Mouse (Mus musculus): ENCODE data around the gene Hes2.

Gene Hes2

DNA sequence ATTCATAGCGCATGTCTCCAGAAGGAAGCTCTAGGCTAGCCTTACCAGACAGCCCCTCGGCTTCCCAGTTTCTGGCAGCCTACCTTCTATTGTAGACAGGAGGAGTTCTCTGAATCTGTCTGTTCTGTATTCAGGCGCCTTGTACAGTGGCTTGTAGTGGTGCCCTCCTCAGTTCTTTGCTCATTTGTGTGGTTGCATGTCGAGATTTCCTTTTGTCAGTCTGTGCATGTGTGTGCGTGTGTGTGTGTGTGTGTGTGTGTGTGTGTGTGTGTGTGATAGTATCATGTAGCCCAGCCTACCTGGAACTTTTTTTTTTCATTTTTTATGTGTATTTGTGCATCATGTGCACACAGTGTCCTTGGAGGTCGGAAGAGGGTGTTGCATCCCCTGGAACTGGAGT, 30.4 kb downstream of the Hes2 start:
- DNase-seq, result no peak

DNA sequence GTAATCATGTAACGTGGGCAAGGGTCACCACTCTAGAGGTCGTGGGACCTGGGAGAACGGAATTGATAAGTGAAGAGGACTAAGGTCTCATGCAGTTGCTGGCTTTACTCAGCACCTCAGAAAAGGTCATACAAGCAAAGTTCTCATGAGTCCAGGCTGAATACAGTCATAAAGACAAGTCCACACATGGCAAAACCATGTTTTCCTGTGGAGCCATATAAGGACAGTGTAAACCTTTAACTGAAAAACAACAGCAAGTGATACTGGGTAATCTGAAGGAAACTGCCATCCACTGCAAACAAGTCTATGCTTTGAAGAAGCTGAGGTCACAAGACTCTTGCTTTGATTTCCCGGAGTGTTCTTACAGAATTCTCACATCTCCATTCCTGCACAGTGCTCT, 31.0 kb downstream of the Hes2 start:
- no peak for DNase-seq

DNA sequence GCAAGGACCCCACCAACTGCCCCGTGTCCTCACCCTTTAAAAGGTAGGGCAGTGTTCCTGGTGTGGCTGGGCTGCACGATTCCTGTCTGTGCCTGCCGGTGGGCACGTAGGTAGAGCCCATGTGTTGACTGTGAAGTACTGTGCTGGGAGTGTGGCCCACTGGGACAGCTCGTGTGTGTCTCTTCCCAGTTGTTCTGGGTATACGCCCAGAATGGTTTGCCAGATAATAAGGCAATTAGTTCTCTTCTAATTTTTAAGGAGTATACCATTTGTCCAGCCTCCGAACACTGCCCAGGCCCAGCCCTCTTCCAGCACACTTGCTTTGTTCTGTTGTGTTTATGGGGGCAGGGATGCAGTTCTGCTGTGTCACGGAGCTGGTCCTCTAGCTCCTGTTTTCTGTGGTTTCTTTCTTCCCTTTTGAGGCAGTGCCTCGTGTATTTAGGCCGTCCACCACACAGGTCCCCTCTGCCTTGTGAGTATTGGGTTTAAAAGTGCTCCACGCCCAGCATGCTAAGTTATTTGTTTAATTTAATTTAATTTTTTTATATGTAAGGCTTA, 31.5 kb downstream of the Hes2 start:
- peak; percentile 29 for DNase-seq

DNA sequence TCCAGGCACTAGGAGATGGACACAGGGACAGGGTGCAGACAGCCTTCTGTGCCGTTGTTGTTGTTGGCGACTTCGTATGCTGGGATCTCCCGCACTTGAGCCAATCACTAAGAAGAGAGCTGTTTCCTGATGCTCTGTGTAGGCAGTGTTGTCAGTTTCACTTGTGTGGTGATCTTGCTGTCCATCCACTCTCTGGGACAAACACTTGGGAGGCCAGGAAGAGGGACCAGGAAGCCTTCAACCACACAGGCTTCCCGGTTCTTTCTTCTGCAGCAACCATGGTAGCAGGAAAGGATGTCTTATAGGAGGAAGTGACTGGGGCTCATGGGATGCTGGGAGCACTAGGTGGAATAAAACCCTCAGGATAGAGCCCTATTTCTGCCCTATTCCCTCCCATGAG, 32.0 kb downstream of the Hes2 start:
- no peak for DNase-seq

DNA sequence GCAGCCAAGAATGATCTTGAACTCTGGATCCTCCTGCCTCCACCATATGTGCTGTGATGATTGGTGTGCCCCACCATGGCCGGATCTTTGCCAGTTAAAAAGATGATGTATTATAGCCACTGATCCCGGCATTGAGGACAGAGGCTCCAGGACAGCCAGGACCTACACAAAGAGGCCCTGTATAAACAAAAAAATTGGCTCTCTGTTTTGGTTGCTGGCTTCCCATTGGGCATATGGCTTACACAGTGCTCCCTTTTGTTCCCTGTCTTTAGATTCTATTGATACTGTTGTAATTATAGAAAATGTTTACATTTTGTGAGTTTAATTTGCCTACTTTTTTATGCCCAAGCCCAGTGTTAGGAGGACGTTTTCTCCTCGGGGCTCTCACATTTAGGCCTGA, 33.9 kb downstream of the Hes2 start:
- no peak for DNase-seq

DNA sequence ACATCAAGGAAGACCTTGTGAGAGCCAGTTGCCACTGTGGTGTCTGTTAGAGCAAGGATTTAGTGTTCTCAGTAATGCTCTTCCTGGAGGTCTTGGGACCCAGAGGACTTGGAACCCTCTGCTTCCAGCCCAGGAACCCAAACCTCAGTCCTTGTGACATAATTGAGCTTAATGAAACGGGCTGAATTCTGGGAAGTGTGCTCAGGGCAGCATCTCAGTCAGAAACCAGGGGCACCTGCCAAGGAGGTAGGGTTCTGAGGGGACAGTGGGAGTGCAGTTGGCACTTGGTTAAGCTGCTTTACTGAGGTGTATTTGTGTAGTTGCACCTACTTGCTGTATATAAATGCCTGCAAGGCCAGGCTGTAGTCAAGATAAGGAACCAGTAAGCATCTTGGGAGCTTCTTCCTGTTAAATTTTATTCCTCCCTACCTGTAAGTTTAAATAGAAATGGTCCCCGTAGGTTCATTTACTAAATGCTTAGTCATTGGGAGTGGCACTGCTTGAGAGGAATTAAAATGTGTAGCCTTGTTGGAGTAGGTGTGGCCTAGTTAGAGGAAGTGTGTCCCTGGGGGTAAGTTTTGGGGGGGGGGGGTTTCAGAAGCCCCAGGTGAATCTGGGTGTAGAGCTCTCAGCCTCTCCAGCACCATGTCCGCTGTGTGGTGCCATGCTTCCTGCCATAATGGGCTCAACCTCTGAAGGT, 36.0 kb downstream of the Hes2 start:
- no peak for DNase-seq

DNA sequence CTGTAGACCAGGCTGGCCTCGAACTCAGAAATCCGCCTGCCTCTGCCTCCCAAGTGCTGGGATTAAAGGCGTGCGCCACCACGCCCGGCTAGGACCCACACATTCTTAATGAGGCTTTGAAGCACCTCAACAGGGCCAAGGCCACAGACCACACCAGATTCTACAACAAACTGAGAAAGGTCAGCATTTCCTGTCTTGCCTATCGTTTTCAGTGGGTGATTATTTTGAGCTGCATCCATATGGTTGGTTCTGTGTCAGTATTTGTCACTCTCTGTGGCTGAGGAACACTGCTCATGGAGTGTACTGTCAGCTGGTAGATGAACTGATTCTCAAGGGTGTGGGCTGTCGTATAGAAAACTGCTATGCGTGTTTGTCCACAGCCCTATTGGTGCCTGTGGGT, 37.6 kb downstream of the Hes2 start:
- DNase-seq, result no peak

DNA sequence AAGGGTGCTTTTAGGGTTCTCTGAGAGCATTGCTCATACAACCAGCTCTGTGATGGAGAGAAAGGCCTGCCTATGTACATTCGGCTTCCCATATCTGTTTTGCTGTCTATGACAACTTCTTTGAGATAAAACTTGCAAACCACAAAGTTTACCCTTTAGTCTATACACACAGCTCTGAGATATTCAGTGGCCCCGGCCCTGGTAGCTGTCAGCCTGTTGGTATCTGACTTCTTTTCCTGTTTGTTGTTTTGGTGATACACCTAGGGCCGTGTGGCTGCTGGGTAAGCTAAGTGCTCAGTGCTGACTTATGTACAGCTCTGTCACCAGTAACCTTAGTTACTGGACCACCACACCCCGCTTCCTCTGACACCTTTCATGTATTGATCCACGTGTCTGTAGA, 38.9 kb downstream of the Hes2 start:
- no peak for DNase-seq

DNA sequence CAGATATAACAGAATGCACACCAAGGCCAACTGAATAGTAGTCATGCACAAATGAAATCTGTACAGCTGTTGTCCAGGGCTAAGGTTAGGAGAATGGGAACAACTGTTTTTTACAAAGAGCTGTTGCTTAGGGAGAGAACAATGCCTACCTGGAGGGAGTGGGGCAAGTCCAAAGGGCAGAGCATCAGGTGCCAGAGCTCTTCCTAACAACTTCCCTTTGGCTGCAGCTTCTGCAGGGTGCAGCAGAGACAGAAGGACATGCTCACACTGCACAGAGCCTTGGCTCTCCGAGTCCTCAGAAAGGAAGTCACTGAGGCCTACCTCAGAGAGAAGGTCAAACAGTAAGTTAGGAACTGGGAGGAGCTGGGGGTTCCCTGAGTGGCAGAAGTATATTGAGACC, 41.0 kb downstream of the Hes2 start:
- DNase-seq, result no peak

DNA sequence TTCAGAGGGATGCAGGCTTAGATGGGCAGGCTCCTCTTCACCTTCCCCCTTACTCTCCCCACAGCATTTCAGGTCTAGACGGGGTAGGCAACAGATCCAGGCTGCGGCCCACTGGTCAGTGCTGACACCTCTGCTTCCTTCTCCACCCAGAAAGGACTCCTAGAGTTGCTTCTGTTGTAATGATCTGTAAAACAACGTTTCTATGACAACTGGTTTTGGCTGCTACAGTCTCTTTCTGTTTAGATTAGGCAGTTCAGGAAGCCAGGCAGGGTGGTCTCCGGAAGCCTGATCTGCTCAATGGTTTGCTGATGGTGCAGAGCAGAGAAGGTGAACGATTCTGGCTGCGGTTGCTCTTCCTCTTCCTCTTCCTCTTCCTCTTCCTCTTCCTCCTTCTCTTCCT, 42.8 kb downstream of the Hes2 start:
- no peak for DNase-seq

DNA sequence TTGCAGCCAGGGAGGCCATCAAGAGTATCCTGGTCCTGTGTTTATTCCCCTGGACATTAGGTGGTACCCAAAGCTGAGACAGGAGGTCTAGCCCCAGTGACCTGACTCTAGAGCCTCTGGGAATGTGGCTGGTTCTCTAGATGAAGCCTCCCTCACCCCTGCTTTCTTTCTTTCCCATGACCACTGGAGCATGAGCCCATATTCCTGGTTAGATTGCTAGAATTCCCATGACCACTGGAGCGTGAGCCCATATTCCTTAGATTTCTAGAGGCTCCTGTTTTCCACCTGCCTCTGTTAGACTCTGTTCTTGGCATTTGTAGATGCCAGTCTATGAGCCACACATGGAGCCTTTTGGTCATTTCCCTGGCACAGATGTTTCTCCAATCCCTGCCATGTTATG, 43.8 kb downstream of the Hes2 start:
- DNase-seq, result no peak

DNA sequence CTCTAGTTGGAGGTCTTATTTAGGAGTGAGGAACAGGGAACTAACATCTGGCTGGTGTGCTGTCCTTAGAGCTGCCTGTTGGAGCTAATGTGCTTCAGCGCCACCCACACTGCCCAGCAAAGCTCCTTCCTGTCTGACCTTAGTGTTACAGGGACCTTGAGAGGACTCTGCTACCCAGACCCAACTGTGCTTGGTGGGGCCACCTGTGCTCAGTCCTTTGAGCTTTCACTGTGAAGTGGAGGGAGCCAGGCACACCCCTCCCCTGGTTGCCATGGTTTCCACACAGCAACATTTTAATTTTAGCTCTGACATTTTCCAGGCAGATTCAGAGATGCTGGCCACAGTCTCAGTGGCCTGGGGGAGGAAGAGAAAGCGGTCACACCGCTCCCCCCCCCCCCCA, 44.2 kb downstream of the Hes2 start:
- no peak for DNase-seq

DNA sequence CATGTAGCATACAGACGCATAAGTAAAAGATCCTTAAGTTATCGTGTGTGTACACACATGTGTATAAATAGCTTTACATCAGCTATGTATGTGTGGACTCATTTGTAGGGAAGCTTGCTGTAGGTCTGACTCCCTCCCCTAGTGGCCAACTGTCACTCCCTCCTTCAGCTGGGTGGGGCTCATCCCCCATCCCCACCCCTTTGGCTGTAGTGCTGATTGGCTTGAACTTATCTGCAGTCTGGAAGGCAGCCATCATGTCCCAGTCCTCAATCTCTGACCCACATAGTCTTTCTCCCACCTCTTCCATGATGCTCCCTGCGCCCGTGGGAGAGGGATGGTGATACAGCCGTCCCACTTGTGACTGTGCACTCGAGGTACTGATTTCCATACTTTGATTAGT, 46.0 kb downstream of the Hes2 start:
- peak; percentile 54 for DNase-seq

DNA sequence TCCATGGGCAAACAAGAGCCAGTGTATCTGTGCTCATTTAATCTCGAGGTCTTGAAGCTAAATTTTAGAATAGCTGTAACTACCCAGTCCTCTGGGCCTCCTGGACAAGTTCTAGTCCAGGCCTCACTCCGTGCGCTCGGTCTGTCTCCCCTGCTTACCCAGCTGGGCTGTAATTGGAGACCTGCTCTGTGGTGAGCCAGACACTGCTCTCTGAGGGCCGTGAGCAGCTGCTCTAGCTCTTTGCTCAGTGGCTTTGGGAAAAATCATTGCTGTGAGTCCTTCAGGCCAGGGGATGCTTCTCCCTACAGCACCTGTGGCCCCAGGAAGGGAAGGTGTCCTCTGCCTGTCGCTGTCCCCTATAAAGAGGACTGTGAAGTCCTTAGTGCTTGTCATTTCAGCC, 47.5 kb downstream of the Hes2 start:
- no peak for DNase-seq

DNA sequence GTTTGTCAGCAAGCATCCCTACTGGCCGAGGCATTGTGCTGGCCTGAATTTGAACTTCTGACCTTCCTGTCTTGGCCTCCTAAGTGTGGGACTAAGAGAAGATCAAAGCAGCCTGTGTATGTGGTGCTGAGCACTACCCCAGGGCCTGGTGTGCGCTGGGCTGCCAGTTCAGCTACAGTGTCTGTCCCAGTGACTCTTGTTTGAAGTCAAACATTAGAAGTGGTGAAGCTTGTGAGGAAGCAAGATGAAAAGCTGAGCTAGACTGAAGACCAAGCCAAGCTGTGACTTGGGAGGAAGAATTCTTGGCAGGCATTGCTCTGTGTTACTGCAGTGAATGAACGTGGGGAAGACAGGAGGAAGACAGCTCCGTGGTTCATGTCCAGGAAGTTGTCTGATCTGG, 51.0 kb downstream of the Hes2 start:
- no peak for DNase-seq
